Mouse (Mus musculus) left cerebral cortex, postnatal 4 days (tissue): ENCODE measurements at regions not wholly inside any gene's neighbourhood (a gene's known extent, or its start where the extent isn't known, plus 50 kb on each side); places are given as distances from the start of the nearest gene placed in this dataset.
"Not testable (repeated sequence)": the region's sequence is repeated elsewhere in the genome, so short reads cannot be mapped to it uniquely, and the experiment has no call there.

Source experiments
- DNase-seq: peaks from one replicate; pipeline ENCODE4 v3.0.0-alpha.2; 2022
- intact Hi-C: fragments of 180-260 bp; cut with DNase I; formaldehyde crosslinking; loops from one replicate; pipeline ENCODE4 v1.15.1; 2025

- intact Hi-C loops: no loop called here
- no peak for DNase-seq
Measured at GRCm38 (mm10) chr5:5956716-5957115, 207.6 kb upstream of the Steap1 start.

- intact Hi-C loops: no loop called here
- DNase-seq: no peak
Measured at GRCm38 (mm10) chr5:5955783-5956182, 206.7 kb upstream of the Steap1 start.

GRCm38 (mm10) chr5:5925796-5926195 is 176.7 kb upstream of the Steap1 start:
- peak; percentile 23 for DNase-seq
- intact Hi-C loops: no loop called here

GRCm38 (mm10) chr5:5916427-5916826 is 167.3 kb upstream of the Steap1 start:
- no peak for DNase-seq
- intact Hi-C loops: no loop called here

- intact Hi-C loops: no loop called here
- no peak for DNase-seq
Measured at GRCm38 (mm10) chr5:5889376-5889775, 140.2 kb upstream of the Steap1 start.

GRCm38 (mm10) chr5:5873425-5873824 is 124.3 kb upstream of the Steap1 start:
- intact Hi-C loops: no loop called here
- DNase-seq: no peak

GRCm38 (mm10) chr5:5856146-5856724 is 107.1 kb upstream of the Steap1 start:
- intact Hi-C loops: no loop called here

GRCm38 (mm10) chr5:5845805-5846496 is 96.8 kb upstream of the Steap1 start:
- intact Hi-C loops: no loop called here
- DNase-seq: no peak

More at GRCm38 (mm10) chr5:5856146-5856724, 107.1 kb upstream of the Steap1 start:
- DNase-seq: no peak

GRCm38 (mm10) chr5:5844312-5844711 is 95.2 kb upstream of the Steap1 start:
- intact Hi-C loops: no loop called here

GRCm38 (mm10) chr5:5838767-5839166 is 89.6 kb upstream of the Steap1 start:
- DNase-seq: no peak
- intact Hi-C loops: no loop called here

More at GRCm38 (mm10) chr5:5844312-5844711, 95.2 kb upstream of the Steap1 start:
- DNase-seq: no peak

- not testable (repeated sequence) for DNase-seq
Measured at GRCm38 (mm10) chr5:5822666-5823065, 73.5 kb upstream of the Steap1 start.

More at GRCm38 (mm10) chr5:5822666-5823065, 73.5 kb upstream of the Steap1 start:
- intact Hi-C loops: not testable (repeated sequence)
